Comparison of ENCODE assay signal across 18 mouse cellular contexts in the genomic region with DNA sequence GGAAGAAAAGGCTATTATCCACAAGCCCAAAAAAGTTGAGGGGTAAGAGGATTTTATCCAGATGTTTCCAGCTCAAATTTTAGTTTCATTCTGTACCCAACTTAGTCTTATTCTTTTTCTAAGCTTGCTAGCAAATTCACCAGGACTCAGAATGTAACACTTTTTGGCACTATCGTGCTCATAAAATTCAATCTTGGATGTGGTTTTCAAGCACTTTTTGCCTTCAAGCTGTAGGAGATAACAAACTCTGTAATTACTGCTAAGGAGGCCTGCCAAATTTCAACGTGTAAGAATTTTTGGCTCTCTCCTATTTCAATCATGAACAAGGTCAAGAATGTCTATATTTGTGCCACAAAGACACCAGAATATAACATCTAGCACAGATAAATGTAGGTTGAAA.
DNase-seq lines count a peak whose midpoint lies in the region; ATAC-seq lines count a peak whose summit lies in the region.
"Had no signal": no experiment of that assay in that cellular context is flagged by ENCODE, and none has a peak within 500 bp of the region (broad histone marks: within the 10 kb centered on the region; RNA-seq: fewer than 3 reads in every experiment).

No protein-coding gene starts in this region.

- H3K9me3 ChIP-seq in embryonic facial prominence, embryonic 14.5 days (ENCODE audit: control insufficient read depth, low read length), result no peaks in the 10 kb centered on the region
- no peaks in the 10 kb centered on the region for H3K9me3 ChIP-seq in embryonic facial prominence, embryonic 10.5 days
- H3K9me3 ChIP-seq: forebrain, embryonic 15.5 days; heart, embryonic 13.5 days; hindbrain, embryonic 15.5 days had no signal

- peak; percentile 29 for DNase-seq in embryonic facial prominence, embryonic 14.5 days (ENCODE audit: low spot score)
- DNase-seq in embryonic facial prominence, embryonic 10.5 days (ENCODE audit: low spot score), result no peak
- peak; percentile 9 for DNase-seq in left cerebral cortex, adult 11 months (ENCODE audit: low spot score)
- DNase-seq in left cerebral cortex, adult 9 months (ENCODE audit: low spot score in 2 of 2), result no peak
- peak; percentile 13 for DNase-seq in fat pad, adult 2 months (ENCODE audit: extremely low read depth, low read depth, low spot score)
- DNase-seq in urinary bladder, postnatal 14 days (ENCODE audit: low spot score), result no peak
- no peak for DNase-seq in T-cell, adult 2 months (ENCODE audit: low spot score)
- DNase-seq: adrenal gland, adult 8-10 months; adrenal gland, postnatal 36 days; cerebellum, adult 11-12 months; gastrocnemius, adult 2 months; gastrocnemius, postnatal 25 days; heart, adult 11 months; heart, postnatal 36 days had no signal

- no peaks in the 10 kb centered on the region for H3K36me3 ChIP-seq in embryonic facial prominence, embryonic 14.5 days (ENCODE audit: control insufficient read depth, insufficient read depth, low read length)
- H3K36me3 ChIP-seq in embryonic facial prominence, embryonic 10.5 days (replicated peaks), result no peaks in the 10 kb centered on the region
- H3K36me3 ChIP-seq: forebrain, embryonic 15.5 days; heart, embryonic 13.5 days; hindbrain, embryonic 15.5 days had no signal

- no peaks in the 10 kb centered on the region for H3K4me1 ChIP-seq in embryonic facial prominence, embryonic 14.5 days (ENCODE audit: control insufficient read depth, insufficient read depth, low read length)
- no peaks in the 10 kb centered on the region for H3K4me1 ChIP-seq in embryonic facial prominence, embryonic 10.5 days
- H3K4me1 ChIP-seq: forebrain, embryonic 15.5 days; heart, embryonic 13.5 days; hindbrain, embryonic 15.5 days had no signal

- H3K27me3 ChIP-seq in embryonic facial prominence, embryonic 14.5 days (replicated peaks; ENCODE audit: control insufficient read depth, insufficient read depth, low read length), result no peaks in the 10 kb centered on the region
- no peaks in the 10 kb centered on the region for H3K27me3 ChIP-seq in embryonic facial prominence, embryonic 10.5 days (replicated peaks; ENCODE audit: low read depth, poor library complexity, severe bottlenecking)
- H3K27me3 ChIP-seq: forebrain, embryonic 15.5 days; heart, embryonic 13.5 days; hindbrain, embryonic 15.5 days had no signal

- no peak overlapping the region for H3K4me2 ChIP-seq in embryonic facial prominence, embryonic 14.5 days (ENCODE audit: low read depth, low read length)
- H3K4me2 ChIP-seq: forebrain, embryonic 15.5 days; heart, embryonic 13.5 days; hindbrain, embryonic 15.5 days had no signal

- ATAC-seq in embryonic facial prominence, embryonic 14.5 days (ENCODE audit: low read depth), result no peak
- ATAC-seq: forebrain, embryonic 15.5 days; intestine, embryonic 16.5 days had no signal

- H3K9ac ChIP-seq in embryonic facial prominence, embryonic 14.5 days (ENCODE audit: low read depth, low read length), result no peak overlapping the region
- H3K9ac ChIP-seq: forebrain, embryonic 15.5 days; heart, embryonic 13.5 days; hindbrain, embryonic 15.5 days had no signal

- no peak overlapping the region for H3K4me3 ChIP-seq in embryonic facial prominence, embryonic 14.5 days (ENCODE audit: low read depth, low read length)
- H3K4me3 ChIP-seq in embryonic facial prominence, embryonic 10.5 days, result no peak overlapping the region
- H3K4me3 ChIP-seq: forebrain, embryonic 15.5 days; gastrocnemius, adult 2 months; heart, embryonic 13.5 days; hindbrain, embryonic 15.5 days had no signal

- no peak overlapping the region for H3K27ac ChIP-seq in embryonic facial prominence, embryonic 14.5 days (replicated peaks; ENCODE audit: low read depth, low read length)
- H3K27ac ChIP-seq in embryonic facial prominence, embryonic 10.5 days (replicated peaks), result no peak overlapping the region
- H3K27ac ChIP-seq: forebrain, embryonic 15.5 days; gastrocnemius, adult 2 months; heart, embryonic 13.5 days; hindbrain, embryonic 15.5 days had no signal

- 43% methylated on average over 2 of the region's 2 CpGs for whole genome bisulfite sequencing in embryonic facial prominence, embryonic 14.5 days
- 82% methylated on average over 2 of the region's 2 CpGs for WGBS in embryonic facial prominence, embryonic 10.5 days

Comparison
In these comparisons a context has a peak if more than half of its experiments do, and no peak if none do; other contexts are left out.
1. DNase-seq: peak in embryonic facial prominence, embryonic 14.5 days (single experiment), left cerebral cortex, adult 11 months (single experiment) and fat pad, adult 2 months (single experiment); none in embryonic facial prominence, embryonic 10.5 days (single experiment), left cerebral cortex, adult 9 months (0 of 2), urinary bladder, postnatal 14 days (single experiment) and T-cell, adult 2 months (single experiment).